Mouse (Mus musculus): ENCODE measurements around the gene Atp2b4.

Atp2b4 gene

DNA sequence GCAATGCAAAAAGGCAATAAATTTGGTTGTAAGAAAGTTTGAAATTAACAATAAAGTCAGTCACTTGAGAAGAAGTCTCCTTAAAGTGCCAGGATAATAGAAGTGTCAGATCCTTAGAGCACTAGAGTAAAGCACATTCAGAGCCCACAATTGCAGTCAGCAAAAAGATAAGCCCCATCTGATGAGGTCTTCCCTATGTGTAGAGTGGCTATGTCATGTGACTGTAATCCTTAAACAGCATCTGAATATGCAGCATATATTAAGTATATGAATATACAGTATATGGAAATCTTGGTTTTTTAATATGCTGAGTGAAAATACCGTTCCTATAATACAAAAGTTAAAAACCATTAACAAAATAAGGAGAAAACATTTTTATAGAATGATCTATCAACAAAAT is 147.8 kb downstream of the Atp2b4 start:
- no peak for DNase-seq (ENCODE audit: low read depth)

DNA sequence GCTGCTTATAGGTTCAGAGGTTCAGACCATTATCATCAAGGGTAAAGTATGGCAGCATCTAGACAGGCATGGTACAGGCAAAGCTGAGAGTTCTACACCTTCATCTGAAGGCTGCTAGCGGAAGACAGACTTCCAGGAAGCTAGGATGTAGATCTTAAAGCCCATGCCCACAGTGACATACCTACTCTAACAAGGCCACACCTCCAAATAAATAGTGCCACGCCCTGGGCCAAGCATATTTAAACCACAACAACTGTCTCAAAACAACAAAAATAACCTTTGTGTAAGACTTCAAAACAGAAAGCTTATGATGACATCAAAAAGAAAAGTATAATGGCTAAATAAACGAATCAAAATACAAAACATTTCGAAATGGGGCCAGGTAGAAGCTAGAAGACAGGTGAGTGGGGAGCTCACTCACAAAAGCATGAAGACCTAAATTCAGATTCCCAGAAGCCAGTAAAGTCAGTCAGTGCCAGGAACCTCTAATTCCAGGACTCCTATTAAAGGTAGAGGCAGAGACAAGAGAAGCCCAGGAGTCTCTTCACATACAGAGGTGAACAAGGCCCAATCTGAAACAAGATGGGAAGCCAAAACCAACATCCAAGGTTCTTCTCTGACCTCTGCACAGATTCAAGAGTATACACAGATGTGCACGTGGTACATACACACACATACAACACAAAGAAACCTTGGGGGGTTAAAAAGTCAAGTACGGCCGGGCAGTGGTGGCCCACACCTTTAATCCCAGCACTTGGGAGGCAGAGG is 150.4 kb downstream of the Atp2b4 start:
- no peak for DNase-seq (ENCODE audit: low read depth)

All from c-Kit-positive CD71-negative TER-119-negative erythroid progenitor cells, embryonic 14.5 days (primary cell).